Mouse (Mus musculus) mouse trophoblast stem cell (cell line): Measurements from ENCODE around the gene Alkbh7.

Experiments used
- in situ Hi-C, 2 experiments: fragments of 300-500 bp; cut with MseI, MboI; formaldehyde crosslinking; loops; 2 replicates in 1 of 2; 3 replicates in 1 of 2; pipeline ENCODE4 v1.15.1; 2025

The Alkbh7 gene

GRCm38 (mm10) chr17:56986105-56986805 lies 10.9 kb upstream of the Alkbh7 start:
- in situ Hi-C loops = no loop called here

GRCm38 (mm10) chr17:56988441-56988840 lies 8.7 kb upstream of the Alkbh7 start:
- in situ Hi-C loops = no loop called here

GRCm38 (mm10) chr17:56988921-56989430 lies 8.2 kb upstream of the Alkbh7 start:
- in situ Hi-C loops = no loop called here

- in situ Hi-C loops = no loop called here
Observed at GRCm38 (mm10) chr17:56989467-56990114, 7.5 kb upstream of the Alkbh7 start.

GRCm38 (mm10) chr17:56990115-56990746 lies 6.9 kb upstream of the Alkbh7 start, which contains the start of gene Clpp:
Gene Clpp, plus strand, starts transcription at chr17:56990305.
- in situ Hi-C loops = no loop called here

GRCm38 (mm10) chr17:56990966-56991365 lies 6.2 kb upstream of the Alkbh7 start:
- in situ Hi-C loops = no loop called here

GRCm38 (mm10) chr17:56995046-56995445 lies 2.1 kb upstream of the Alkbh7 start:
- in situ Hi-C loops = no loop called here

- in situ Hi-C loops = no loop called here
Observed at GRCm38 (mm10) chr17:56996506-56996905, 633 bp upstream of the Alkbh7 start.

- in situ Hi-C loops = no loop called here
Observed at GRCm38 (mm10) chr17:56999414-56999813, 2.3 kb downstream of the Alkbh7 start.

GRCm38 (mm10) chr17:56999968-57000609 lies 3.0 kb downstream of the Alkbh7 start, which contains the start of gene Pspn:
Gene Pspn, minus strand, starts transcription at chr17:57000018.
- in situ Hi-C loops = no loop called here

GRCm38 (mm10) chr17:57001228-57001627 lies 4.1 kb downstream of the Alkbh7 start:
- in situ Hi-C loops = no loop called here

GRCm38 (mm10) chr17:57003994-57004393 lies 6.9 kb downstream of the Alkbh7 start:
- in situ Hi-C loops = no loop called here

- in situ Hi-C loops = no loop called here
Observed at GRCm38 (mm10) chr17:57007137-57007905, 10.2 kb downstream of the Alkbh7 start.

- in situ Hi-C loops = no loop called here
Observed at GRCm38 (mm10) chr17:57010911-57011235, 13.7 kb downstream of the Alkbh7 start.

GRCm38 (mm10) chr17:57011236-57012141 lies 14.3 kb downstream of the Alkbh7 start, which contains the start of the genes Gtf2f1 and Gm17949:
Gene Gtf2f1, minus strand, starts transcription at chr17:57011288.
Gene Gm17949, plus strand, starts transcription at chr17:57011469.
- in situ Hi-C loops = no loop called here

GRCm38 (mm10) chr17:57012245-57012795 lies 15.2 kb downstream of the Alkbh7 start:
- in situ Hi-C loops = no loop called here

GRCm38 (mm10) chr17:57019693-57020092 lies 22.6 kb downstream of the Alkbh7 start:
- in situ Hi-C loops = no loop called here

GRCm38 (mm10) chr17:57020960-57021359 lies 23.8 kb downstream of the Alkbh7 start:
- in situ Hi-C loops = no loop called here

GRCm38 (mm10) chr17:57027471-57027870 lies 30.3 kb downstream of the Alkbh7 start:
- in situ Hi-C loops = no loop called here

GRCm38 (mm10) chr17:57029691-57030090 lies 32.6 kb downstream of the Alkbh7 start:
- in situ Hi-C loops = no loop called here
